Mouse (Mus musculus) limb, embryonic 14.5 days (tissue): ENCODE data around the gene Hist1h3f. TPM values are rescaled to one million over a fixed set of nuclear protein-coding genes. Genes with fewer than 3 reads are reported as not detected.
A peak's percentile ranks its signal among the peaks of the same experiment; 100 is the strongest.

ENCODE experiments used
- ATAC-seq: fragments of 200-750 bp; cut with Nextera tagmentation; 2 replicates; pipeline ENCODE4 v1.8.0; 2017; ENCODE audit warnings: low read depth, moderate number of reproducible peaks, moderate TSS enrichment; ENCODE audit not compliant: low FRiP score
- DNase-seq: peaks from one replicate; pipeline ENCODE4 v3.0.0-alpha.2; 2015; ENCODE audit warnings: low spot score
- H3K27ac ChIP-seq: fragments of 300-500 bp; sonication (generic); replicated peaks from 2 replicates; pipeline ENCODE4 v1.5.1; 2014; ENCODE audit warnings: low read depth, mild to moderate bottlenecking, low read length, moderate library complexity, mixed read lengths
- H3K27me3 ChIP-seq: fragments of 300-500 bp; sonication (generic); 2 replicates; pipeline ENCODE4 v1.6.1; 2014; ENCODE audit warnings: low read length, mixed read lengths; ENCODE audit not compliant: control insufficient read depth, insufficient read depth
- H3K36me3 ChIP-seq: fragments of 300-500 bp; sonication (generic); 2 replicates; pipeline ENCODE4 v1.6.1; 2014; ENCODE audit warnings: mild to moderate bottlenecking, low read length, moderate library complexity, mixed read lengths; ENCODE audit not compliant: control insufficient read depth, insufficient read depth
- H3K4me1 ChIP-seq: fragments of 300-500 bp; sonication (generic); 2 replicates; pipeline ENCODE4 v1.6.1; 2014; ENCODE audit warnings: antibody characterized with exemption, low read length, mixed read lengths; ENCODE audit not compliant: control insufficient read depth, insufficient read depth
- H3K4me2 ChIP-seq: fragments of 300-500 bp; sonication (generic); replicated peaks from 2 replicates; pipeline ENCODE4 v1.6.1; 2014; ENCODE audit warnings: low read depth, mild to moderate bottlenecking, low read length, moderate library complexity; ENCODE audit not compliant: severe bottlenecking
- H3K4me3 ChIP-seq: fragments of 300-500 bp; sonication (generic); replicated peaks from 2 replicates; pipeline ENCODE4 v1.5.1; 2014; ENCODE audit warnings: low read length
- H3K9ac ChIP-seq: fragments of 300-500 bp; sonication (generic); 2 replicates; pipeline ENCODE4 v1.6.1; 2014; ENCODE audit warnings: mild to moderate bottlenecking, low read depth, low read length, moderate library complexity; ENCODE audit not compliant: severe bottlenecking
- H3K9me3 ChIP-seq: fragments of 300-500 bp; sonication (generic); 2 replicates; pipeline ENCODE4 v1.6.1; 2016; ENCODE audit warnings: low read length; ENCODE audit not compliant: control insufficient read depth
- POLR2A ChIP-seq: fragments of 200-500 bp; IDR thresholded peaks from 2 replicates; pipeline ENCODE4 v1.8.0; 2012; ENCODE audit warnings: inconsistent platforms, mild to moderate bottlenecking, moderate library complexity, borderline replicate concordance; ENCODE audit not compliant: insufficient read depth, insufficient read length; ENCODE audit errors: extremely low read depth
- WGBS: fragments of 180-500 bp; shearing (Covaris S2); extraction: QIAGEN DNeasy Blood & Tissue Kit; methylation state at CpG from one replicate; pipeline ENCODE4 v1.1.7; 2014; 5-methylcytosine and 5-hydroxymethylcytosine counted together
- polyA plus RNA-seq, 2 experiments: library from polyadenylated mRNA; depleted of rRNA in 1 of 2; stranded (reverse) in 1 of 2; unstranded in 1 of 2; fragments of >200 nt; fragmentation: Nextera tagmentation in 1 of 2; extraction: Ambion mirVana in 1 of 2; gene quantifications; 2 replicates each; pipeline versions ENCODE4 v1.2.1 to v1.2.3; 2012 to 2014

Gene Hist1h3f
- polyA plus RNA-seq, 2 experiments, result 0.65 to 4.1 TPM

GRCm38 (mm10) chr13:23500424-23501200, 43.2 kb upstream of the Hist1h3f start:
- ATAC-seq (peak; percentile 84), DNase-seq (peak; percentile 86)
- Histone ChIP-seq H3K27me3 (no peaks in the 10 kb centered on the region), H3K4me3 (no peak overlapping the region), H3K36me3 (no peaks in the 10 kb centered on the region), H3K9ac (no peak overlapping the region), H3K4me2 (no peak overlapping the region; the same call in 1 of the 2 replicates), H3K4me1 (0 out of 2 replicates have a peak, but pooled peaks cover 4% of the 10 kb centered on the region), H3K27ac (no peak overlapping the region), H3K9me3 (no peaks in the 10 kb centered on the region)
- WGBS, result 4% methylated on average over 17 of the region's 17 CpGs
- no peak for TF ChIP-seq POLR2A

GRCm38 (mm10) chr13:23501511-23501910, 42.3 kb upstream of the Hist1h3f start:
- Histone ChIP-seq H3K27me3 (no peaks in the 10 kb centered on the region), H3K27ac (no peak overlapping the region), H3K9me3 (no peaks in the 10 kb centered on the region), H3K4me1 (0 out of 2 replicates have a peak, but pooled peaks cover 6% of the 10 kb centered on the region), H3K36me3 (no peaks in the 10 kb centered on the region), H3K9ac (no peak overlapping the region), H3K4me3 (no peak overlapping the region), H3K4me2 (0 out of 2 replicates have a peak overlapping the region, but pooled peaks have one; percentile 6)
- no peak for DNase-seq
- ATAC-seq, result no peak
- 18% methylated on average over 5 of the region's 5 CpGs for WGBS
- TF ChIP-seq POLR2A, result no peak

- WGBS, result 40% methylated on average over 9 of the region's 9 CpGs
- no peak overlapping the region for H3K4me3 ChIP-seq
These were observed 41.8 kb upstream of the Hist1h3f start for GRCm38 (mm10) chr13:23502031-23502567.

GRCm38 (mm10) chr13:23502916-23503315, 40.9 kb upstream of the Hist1h3f start:
- H3K27me3 ChIP-seq, result no peaks in the 10 kb centered on the region
- H3K27ac ChIP-seq, result no peak overlapping the region
- H3K9ac ChIP-seq, result no peak overlapping the region
- TF ChIP-seq POLR2A, result no peak
- no peaks in the 10 kb centered on the region for H3K36me3 ChIP-seq
- no peaks in the 10 kb centered on the region for H3K9me3 ChIP-seq
- H3K4me3 ChIP-seq, result no peak overlapping the region
- ATAC-seq, result no peak
- H3K4me1 ChIP-seq, result 0 out of 2 replicates have a peak, but pooled peaks cover 6% of the 10 kb centered on the region
- WGBS, result 39% methylated on average over 4 of the region's 4 CpGs
- H3K4me2 ChIP-seq, result no peak overlapping the region
- no peak for DNase-seq

More at GRCm38 (mm10) chr13:23502031-23502567, 41.8 kb upstream of the Hist1h3f start:
- Histone ChIP-seq H3K9ac (no peak overlapping the region), H3K4me1 (0 out of 2 replicates have a peak, but pooled peaks cover 6% of the 10 kb centered on the region), H3K27ac (no peak overlapping the region), H3K27me3 (no peaks in the 10 kb centered on the region), H3K9me3 (no peaks in the 10 kb centered on the region), H3K4me2 (no peak overlapping the region), H3K36me3 (no peaks in the 10 kb centered on the region)
- DNase-seq (no peak), ATAC-seq (no peak)
- no peak for TF ChIP-seq POLR2A

- Histone ChIP-seq H3K4me2 (peak overlapping the region; percentile 8; the same call in 1 of the 2 replicates), H3K9ac (no peak overlapping the region), H3K27ac (no peak overlapping the region), H3K9me3 (no peaks in the 10 kb centered on the region), H3K4me3 (0 out of 2 replicates have a peak overlapping the region, but pooled peaks have one; percentile 7), H3K4me1 (0 out of 2 replicates have a peak, but pooled peaks cover 6% of the 10 kb centered on the region), H3K27me3 (no peaks in the 10 kb centered on the region), H3K36me3 (no peaks in the 10 kb centered on the region)
- DNase-seq (peak; percentile 82), ATAC-seq (no peak)
- no peak for TF ChIP-seq POLR2A
- WGBS, result 2% methylated on average over 9 of the region's 9 CpGs
These were observed 40.1 kb upstream of the Hist1h3f start for GRCm38 (mm10) chr13:23503797-23504196.
